Comparison of ENCODE assay signal across 10 mouse cellular contexts in the genomic region with DNA sequence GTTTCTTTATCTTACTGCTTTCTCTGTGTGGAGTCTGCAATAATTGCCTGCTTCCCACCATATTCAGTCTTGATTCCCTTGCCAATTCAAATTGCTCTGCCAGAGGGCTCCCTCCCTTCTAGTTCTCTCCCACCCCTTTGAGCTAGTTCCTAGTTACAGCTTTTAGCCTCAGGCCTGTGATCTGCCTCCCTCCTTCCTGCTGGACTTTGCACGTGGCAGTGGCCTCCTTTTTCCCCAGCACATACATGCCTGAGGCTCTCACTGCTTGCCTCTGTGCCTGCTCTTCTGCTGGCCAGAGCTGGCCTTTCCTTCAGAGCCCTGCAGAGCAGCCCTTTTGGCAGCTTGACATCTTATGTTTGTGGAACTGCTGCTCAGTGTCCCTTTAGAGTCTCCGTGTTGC. TPM values are rescaled to one million over a fixed set of nuclear protein-coding genes. Genes with fewer than 3 reads are reported as not detected.
DNase-seq lines count a peak whose midpoint lies in the region; ATAC-seq and TF ChIP-seq lines count a peak whose summit lies in the region.
"Had no signal": no experiment of that assay in that cellular context is flagged by ENCODE, and none has a peak within 500 bp of the region (broad histone marks: within the 10 kb centered on the region; RNA-seq: fewer than 3 reads in every experiment).

No protein-coding gene starts in this region.

- no peak overlapping the region for H3K9ac ChIP-seq in lung, embryonic 15.5 days
- H3K9ac ChIP-seq: neural tube, embryonic 13.5 days had no signal

- 41% methylated on average over 2 of the region's 2 CpGs for WGBS in lung, embryonic 15.5 days
- WGBS in cerebellum, adult 2 months, result 3% methylated on average over 2 of the region's 2 CpGs

- DNase-seq in gastrocnemius, adult 2 months, result peak; percentile 34
- DNase-seq in gastrocnemius, adult 8-10 months (ENCODE audit: low spot score in 2 of 2), result no peak
- no peak for DNase-seq in lung, postnatal 14 days
- peak; percentile 45 to 63 for DNase-seq in cerebellum, adult 2 months
- peak; percentile 35 to 66 for DNase-seq in kidney, postnatal 25 days
- DNase-seq in embryo, embryonic 10 days (ENCODE audit: low spot score), result no peak
- DNase-seq in ovary, postnatal 36 days (ENCODE audit: low spot score), result no peak
- DNase-seq: adrenal gland, adult 8-10 months had no signal

- TF ChIP-seq CTCF in gastrocnemius, adult 2 months (IDR thresholded peaks at IDR 0.05), result no peak
- no peak for TF ChIP-seq CTCF in cerebellum, adult 2 months (IDR thresholded peaks at IDR 0.05; ENCODE audit: borderline replicate concordance, insufficient read depth, low read depth, low read length)

- H3K36me3 ChIP-seq in lung, embryonic 15.5 days, result no peaks in the 10 kb centered on the region; the same call in 1 of the 2 replicates
- H3K36me3 ChIP-seq: neural tube, embryonic 13.5 days had no signal

- peak overlapping the region; percentile 69 for H3K27ac ChIP-seq in gastrocnemius, adult 2 months
- H3K27ac ChIP-seq in lung, embryonic 15.5 days, result peak overlapping the region; percentile 64; the same call in 1 of the 2 replicates
- 0 out of 2 replicates have a peak overlapping the region, but pooled peaks have one; percentile 29 for H3K27ac ChIP-seq in cerebellum, adult 2 months (ENCODE audit: insufficient read depth, low read length)

- H3K9me3 ChIP-seq in lung, embryonic 15.5 days, result no peaks in the 10 kb centered on the region
- H3K9me3 ChIP-seq: neural tube, embryonic 13.5 days had no signal

- peaks cover 24% of the 10 kb centered on the region for H3K4me1 ChIP-seq in lung, embryonic 15.5 days
- H3K4me1 ChIP-seq in cerebellum, adult 2 months (ENCODE audit: control insufficient read depth, insufficient read depth, low read length), result peaks cover 13% of the 10 kb centered on the region; the same call in 1 of the 2 replicates

- intact Hi-C loops in gastrocnemius, adult 2 months (cut with DNase I), result loop anchor here (5.0 kb wide), 1 partner anchor 160 kb away; no protein-coding TSS in a partner anchor

- no peak for ATAC-seq in lung, embryonic 15.5 days (ENCODE audit: borderline replicate concordance, extremely low read depth, low FRiP score, low TSS enrichment)

- TF ChIP-seq POLR2A in cerebellum, adult 2 months (IDR thresholded peaks at IDR 0.05; ENCODE audit: borderline replicate concordance, insufficient read depth, low read length), result no peak

- H3K4me3 ChIP-seq in gastrocnemius, adult 2 months, result no peak overlapping the region
- no peak overlapping the region for H3K4me3 ChIP-seq in lung, embryonic 15.5 days
- H3K4me3 ChIP-seq in cerebellum, adult 2 months (replicated peaks; ENCODE audit: insufficient read depth, low read depth, low read length), result no peak overlapping the region
- H3K4me3 ChIP-seq: neural tube, embryonic 13.5 days had no signal

- no peak overlapping the region for H3K4me2 ChIP-seq in lung, embryonic 15.5 days
- H3K4me2 ChIP-seq: neural tube, embryonic 13.5 days had no signal

- H3K27me3 ChIP-seq in lung, embryonic 15.5 days, result no peaks in the 10 kb centered on the region
- H3K27me3 ChIP-seq in cerebellum, adult 2 months (ENCODE audit: control insufficient read depth, insufficient read depth, low read length), result no peaks in the 10 kb centered on the region
- H3K27me3 ChIP-seq: neural tube, embryonic 13.5 days had no signal

RNA-seq across cellular contexts. Expression of a gene that starts 38.1 kb away (rescaled TPM):
- total RNA-seq in gastrocnemius, adult 2 months (2021), result 1 to 10 TPM; 5.4 to 8.5 TPM
- 1 to 10 TPM; 4.6 to 6.3 (median 5.7) TPM for total RNA-seq in gastrocnemius, adult 8-10 months (2022)
- 13.6 and 13.9 TPM in 2 replicates for polyA plus RNA-seq in lung, embryonic 15.5 days (2015; fragmentation: Nextera tagmentation; extraction: Ambion mirVana)
- polyA plus RNA-seq in cerebellum, adult 2 months (2012; rRNA removed), result 88.4 and 93.0 TPM in 2 replicates

RNA-seq across cellular contexts. Expression of a gene that starts 38.2 kb away (rescaled TPM):
- total RNA-seq in gastrocnemius, adult 2 months (2021), result 1 to 10 TPM; 2.4 to 2.7 TPM
- total RNA-seq in gastrocnemius, adult 8-10 months (2022), result 1 to 10 TPM; 1.5 to 4.5 (median 3.4) TPM
- 111 and 114 TPM in 2 replicates for polyA plus RNA-seq in lung, embryonic 15.5 days (2015; fragmentation: Nextera tagmentation; extraction: Ambion mirVana)
- polyA plus RNA-seq in cerebellum, adult 2 months (2012; rRNA removed), result 100 and 107 TPM in 2 replicates

Comparison
In these comparisons a context has a peak if more than half of its experiments do, and no peak if none do; other contexts are left out.
1. DNase-seq: peak in gastrocnemius, adult 2 months (single experiment), cerebellum, adult 2 months (2 of 2) and kidney, postnatal 25 days (2 of 2); none in gastrocnemius, adult 8-10 months (0 of 2), lung, postnatal 14 days (single experiment), embryo, embryonic 10 days (single experiment) and ovary, postnatal 36 days (single experiment).
2. Peak in every context shown above with its lines, with median percentiles within 50 percentile points of each other: H3K27ac ChIP-seq.